Mouse (Mus musculus) v-Abl transformed pro-B cells (cell line): ENCODE results near the gene Abr.

ENCODE experiments used
- in situ Hi-C, 2 experiments: fragments of 400-800 bp; cut with MboI; formaldehyde crosslinking; loops; one replicate each; pipeline ENCODE4 v1.15.1; 2025; ENCODE audit not compliant: unreplicated experiment in 2 of 2

The Abr gene

GRCm38 (mm10) chr11:76570741-76571612, 51.1 kb downstream of the Abr start:
- in situ Hi-C loops = loop anchor here (10.0 kb wide), 2 partner anchors 46 to 116 kb away; no protein-coding TSS in a partner anchor

- in situ Hi-C loops = loop anchor here (10.0 kb wide), 2 partner anchors 45 to 115 kb away; no protein-coding TSS in a partner anchor
These were observed 51.8 kb downstream of the Abr start for GRCm38 (mm10) chr11:76570201-76570731.

- in situ Hi-C loops = no loop called here
These were observed 52.7 kb downstream of the Abr start for GRCm38 (mm10) chr11:76569436-76569835.

- in situ Hi-C loops = no loop called here
These were observed 56.0 kb downstream of the Abr start for GRCm38 (mm10) chr11:76566081-76566480.

- in situ Hi-C loops = no loop called here
These were observed 59.5 kb downstream of the Abr start for GRCm38 (mm10) chr11:76562584-76562983.

GRCm38 (mm10) chr11:76562165-76562564, 59.9 kb downstream of the Abr start:
- in situ Hi-C loops = no loop called here

- in situ Hi-C loops = no loop called here
These were observed 64.3 kb downstream of the Abr start for GRCm38 (mm10) chr11:76557837-76558236.

- in situ Hi-C loops = loop anchor here (10.0 to 25.0 kb wide), 2 partner anchors 97 to 339 kb away; no protein-coding TSS in a partner anchor
These were observed 73.9 kb downstream of the Abr start for GRCm38 (mm10) chr11:76548153-76548721.

GRCm38 (mm10) chr11:76547420-76547819, 74.7 kb downstream of the Abr start:
- in situ Hi-C loops = loop anchor here (10.0 to 25.0 kb wide), 2 partner anchors 97 to 340 kb away; no protein-coding TSS in a partner anchor

- in situ Hi-C loops = loop anchor here (10.0 to 25.0 kb wide), 2 partner anchors 98 to 341 kb away; no protein-coding TSS in a partner anchor
These were observed 75.7 kb downstream of the Abr start for GRCm38 (mm10) chr11:76546431-76546830.

- in situ Hi-C loops = loop anchor here (10.0 to 25.0 kb wide), 2 partner anchors 102 to 344 kb away; no protein-coding TSS in a partner anchor
These were observed 78.8 kb downstream of the Abr start for GRCm38 (mm10) chr11:76543300-76543699.

- in situ Hi-C loops = loop anchor here (10.0 to 25.0 kb wide), 2 partner anchors 104 to 346 kb away; no protein-coding TSS in a partner anchor
These were observed 81.1 kb downstream of the Abr start for GRCm38 (mm10) chr11:76540973-76541372.

- in situ Hi-C loops = loop anchor here (25.0 kb wide), 1 partner anchor 350 kb away; no protein-coding TSS in a partner anchor
These were observed 84.7 kb downstream of the Abr start for GRCm38 (mm10) chr11:76537401-76537800.

- in situ Hi-C loops = loop anchor here (25.0 kb wide), 1 partner anchor 351 kb away; no protein-coding TSS in a partner anchor
These were observed 85.3 kb downstream of the Abr start for GRCm38 (mm10) chr11:76536576-76537354.

- in situ Hi-C loops = loop anchor here (25.0 kb wide), 1 partner anchor 355 kb away; no protein-coding TSS in a partner anchor
These were observed 90.1 kb downstream of the Abr start for GRCm38 (mm10) chr11:76532001-76532400.

- in situ Hi-C loops = loop anchor here (25.0 kb wide), 1 partner anchor 356 kb away; no protein-coding TSS in a partner anchor
These were observed 91.0 kb downstream of the Abr start for GRCm38 (mm10) chr11:76530966-76531678.

- in situ Hi-C loops = loop anchor here (25.0 kb wide), 1 partner anchor 357 kb away; no protein-coding TSS in a partner anchor
These were observed 91.8 kb downstream of the Abr start for GRCm38 (mm10) chr11:76530168-76530935.

- in situ Hi-C loops = loop anchor here (10.0 to 25.0 kb wide), 2 partner anchors 45 to 358 kb away; no protein-coding TSS in a partner anchor
These were observed 92.6 kb downstream of the Abr start for GRCm38 (mm10) chr11:76529352-76530141.
